Comparison of ENCODE assay signal across 9 mouse cellular contexts in genomic region chr10:53750275-53750954, GRCm38 (mm10). TPM values are rescaled to one million over a fixed set of nuclear protein-coding genes. Genes with fewer than 3 reads are reported as not detected.
DNase-seq lines count a peak whose midpoint lies in the region; ATAC-seq lines count a peak whose summit lies in the region.
"Had no signal": no experiment of that assay in that cellular context is flagged by ENCODE, and none has a peak within 500 bp of the region (broad histone marks: within the 10 kb centered on the region; RNA-seq: fewer than 3 reads in every experiment).

No protein-coding gene starts in this region.

- no peaks in the 10 kb centered on the region for H3K36me3 ChIP-seq in heart, embryonic 16.5 days (ENCODE audit: control insufficient read depth, insufficient read depth)
- no peaks in the 10 kb centered on the region for H3K36me3 ChIP-seq in midbrain, embryonic 16.5 days (ENCODE audit: control insufficient read depth, insufficient read depth, low read length)

- peaks cover 9% of the 10 kb centered on the region for H3K4me1 ChIP-seq in heart, embryonic 16.5 days (ENCODE audit: control insufficient read depth, insufficient read depth, low read length)
- peaks cover 21% of the 10 kb centered on the region for H3K4me1 ChIP-seq in midbrain, embryonic 16.5 days (ENCODE audit: control insufficient read depth, insufficient read depth, low read length)

- 7% methylated on average over 39 of the region's 39 CpGs for WGBS in heart, embryonic 16.5 days
- WGBS in midbrain, embryonic 16.5 days: 8% methylated on average over 39 of the region's 39 CpGs

- ATAC-seq in cerebellum, adult (ENCODE audit: insufficient number of reproducible peaks, low FRiP score, low TSS enrichment): peak; percentile 32
- ATAC-seq in heart, embryonic 16.5 days (replicated peaks; ENCODE audit: extremely low read depth, insufficient read depth, low FRiP score): peak; percentile 25; the same call in 1 of the 2 replicates
- ATAC-seq in midbrain, embryonic 16.5 days: peak; percentile 44
- ATAC-seq in monocyte, adult 5-6 weeks (replicated peaks; ENCODE audit: insufficient number of reproducible peaks, low FRiP score, low TSS enrichment, poor library complexity, severe bottlenecking): no peak

- H3K27me3 ChIP-seq in heart, embryonic 16.5 days (ENCODE audit: control insufficient read depth, insufficient read depth, low read length): no peaks in the 10 kb centered on the region
- no peaks in the 10 kb centered on the region for H3K27me3 ChIP-seq in midbrain, embryonic 16.5 days (ENCODE audit: control insufficient read depth, insufficient read depth, low read depth, low read length)

- peak overlapping the region; percentile 84 for H3K9ac ChIP-seq in heart, embryonic 16.5 days (ENCODE audit: low read length)
- H3K9ac ChIP-seq in midbrain, embryonic 16.5 days (ENCODE audit: low read depth, low read length): peak overlapping the region; percentile 85

- H3K4me2 ChIP-seq in heart, embryonic 16.5 days (ENCODE audit: low read depth, low read length): peak overlapping the region; percentile 94
- H3K4me2 ChIP-seq in midbrain, embryonic 16.5 days (ENCODE audit: low read length): peak overlapping the region; percentile 87

- H3K4me3 ChIP-seq in heart, embryonic 16.5 days (ENCODE audit: low read length): peak overlapping the region; percentile 80
- peak overlapping the region; percentile 87 for H3K4me3 ChIP-seq in midbrain, embryonic 16.5 days (ENCODE audit: low read depth, low read length)

- no peak for DNase-seq in cerebellum, postnatal 4 days (ENCODE audit: low spot score in 2 of 2)
- peak; percentile 3 for DNase-seq in thymus, postnatal 14 days
- DNase-seq in thymus, postnatal 4 days: no peak
- DNase-seq in kidney, postnatal 14 days: peak; percentile 30

- H3K9me3 ChIP-seq in heart, embryonic 16.5 days (replicated peaks; ENCODE audit: control insufficient read depth, low read length): no peaks in the 10 kb centered on the region
- no peaks in the 10 kb centered on the region for H3K9me3 ChIP-seq in midbrain, embryonic 16.5 days (replicated peaks; ENCODE audit: control insufficient read depth, low read length, poor library complexity, severe bottlenecking)

- H3K27ac ChIP-seq in heart, embryonic 16.5 days (ENCODE audit: low read length): no peak overlapping the region
- peak overlapping the region; percentile 75 for H3K27ac ChIP-seq in midbrain, embryonic 16.5 days (ENCODE audit: low read length)

RNA-seq across cellular contexts. Expression of gene Fam184a, which starts 0.5 kb away (rescaled TPM):
- 3.0 and 3.4 TPM in 2 replicates for polyA plus RNA-seq in heart, embryonic 16.5 days (2015; fragmentation: Nextera tagmentation; extraction: Ambion mirVana)
- 13.4 and 15.3 TPM in 2 replicates for polyA plus RNA-seq in midbrain, embryonic 16.5 days (2015; fragmentation: Nextera tagmentation; extraction: Ambion mirVana)
- total RNA-seq in monocyte, adult 5-6 weeks (2017): 3.4 to 14.7 TPM (median 7.1 TPM) in 3 replicates
- total RNA-seq: neutrophil, adult 5-6 weeks had no signal

Comparison
In these comparisons a context has a peak if more than half of its experiments do, and no peak if none do; other contexts are left out.
1. DNase-seq: peak in thymus, postnatal 14 days (single experiment) and kidney, postnatal 14 days (single experiment); none in cerebellum, postnatal 4 days (0 of 2) and thymus, postnatal 4 days (single experiment).